Mouse (Mus musculus): Measurements from ENCODE around the gene Clip3.

GRCm38 (mm10) chr7:30314721-30315155 is 23.2 kb downstream of the Clip3 start, which contains the start of gene Syne4:
- TF ChIP-seq CTCF (conservative IDR thresholded peaks at IDR 0.05; ENCODE audit: low read length) (no peak), POU5F1 (IDR thresholded peaks at IDR 0.05; ENCODE audit: borderline replicate concordance, low read length) (no peak), NANOG (IDR thresholded peaks at IDR 0.05; ENCODE audit: borderline replicate concordance, low read length) (no peak)
